Mouse (Mus musculus): ENCODE results near the gene Rora.

DNA sequence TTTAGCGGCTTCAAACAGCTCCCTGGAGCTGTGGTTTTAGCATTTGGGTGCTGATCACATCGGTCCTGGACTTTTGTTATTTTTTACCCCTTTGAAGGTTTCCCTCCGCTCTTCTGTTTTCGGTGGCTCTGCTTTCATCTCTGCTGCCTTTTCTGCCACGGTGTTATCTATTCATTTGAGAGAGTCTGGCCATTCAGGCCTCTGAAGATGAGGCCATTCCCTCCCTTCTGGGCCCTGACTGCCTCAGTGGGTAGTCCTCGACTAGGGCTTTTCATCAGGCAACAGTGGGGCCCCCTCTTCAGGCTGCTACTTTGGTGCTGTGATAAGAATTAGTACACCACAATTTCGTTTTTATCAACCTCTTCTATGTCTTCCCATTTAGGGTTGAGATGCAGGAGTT lies 617.3 kb downstream of the Rora start:
- TF ChIP-seq POLR2A (IDR thresholded peaks at IDR 0.05; ENCODE audit: control insufficient read depth, extremely low read depth, insufficient read depth, low read length, poor library complexity): no peak
- no peak for TF ChIP-seq CTCF (IDR thresholded peaks at IDR 0.05; ENCODE audit: borderline replicate concordance, control insufficient read depth, extremely low read depth, insufficient read depth, low read length, poor library complexity)

Measured in thymus, adult 2 months (tissue).